Mouse (Mus musculus) erythroblast, embryonic 14.5 days (primary cell): ENCODE data around the gene Dmxl2. TPM values are rescaled to one million over a fixed set of nuclear protein-coding genes. Genes with fewer than 3 reads are reported as not detected.

Experiments used
- H3K27me3 ChIP-seq: 2 replicates; pipeline ENCODE4 v1.6.1; 2012; ENCODE audit warnings: inconsistent platforms; ENCODE audit not compliant: control insufficient read depth
- H3K36me3 ChIP-seq: 2 replicates; pipeline ENCODE4 v1.6.1; 2012; ENCODE audit warnings: mild to moderate bottlenecking, inconsistent platforms; ENCODE audit not compliant: control insufficient read depth
- H3K4me1 ChIP-seq: 2 replicates; pipeline ENCODE4 v1.6.1; 2012; ENCODE audit warnings: inconsistent platforms; ENCODE audit not compliant: control insufficient read depth
- H3K4me3 ChIP-seq: replicated peaks from 2 replicates; pipeline ENCODE3; 2012; ENCODE audit warnings: moderate library complexity, mild to moderate bottlenecking, inconsistent platforms
- H3K9me3 ChIP-seq: 2 replicates; pipeline ENCODE4 v1.6.1; 2012; ENCODE audit warnings: low read length, inconsistent platforms, mixed read lengths; ENCODE audit not compliant: control insufficient read depth
- GATA1 ChIP-seq: IDR thresholded peaks from 2 replicates; pipeline ENCODE4 v1.6.1; 2012; ENCODE audit warnings: low read length, inconsistent platforms, mixed read lengths
- TAL1 ChIP-seq: IDR thresholded peaks from 3 replicates; pipeline ENCODE4 v1.6.1; 2012; ENCODE audit warnings: low read length, inconsistent platforms, mixed read lengths
- polyA plus RNA-seq: library from polyadenylated mRNA; stranded (reverse); fragments of >175 nt; gene quantifications from 2 replicates; pipeline ENCODE4 v1.2.3, GENCODE M21; 2012

The Dmxl2 gene
- polyA plus RNA-seq, 1 experiment, result 0.02 TPM

DNA sequence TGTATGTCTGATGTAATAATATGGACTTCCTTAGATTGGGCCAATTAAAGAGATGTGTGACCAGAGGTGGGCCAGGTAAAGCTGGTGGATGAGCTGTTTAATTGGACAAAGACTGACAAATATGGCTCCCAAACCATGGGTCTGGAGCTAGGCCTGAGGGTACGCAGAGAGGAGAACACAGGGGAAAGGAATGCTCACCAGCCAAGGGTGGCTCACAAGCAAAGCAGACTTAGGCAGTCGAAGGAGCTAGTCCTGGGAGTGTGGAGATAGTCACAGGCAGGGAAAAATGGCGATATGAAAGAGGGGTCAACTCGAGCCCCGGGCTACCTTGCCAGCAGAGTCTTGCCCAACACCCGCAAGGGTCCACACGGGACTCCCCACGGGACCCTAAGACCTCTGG, 144.7 kb downstream of the Dmxl2 start:
- Histone ChIP-seq H3K4me1 (no peaks in the 10 kb centered on the region), H3K27me3 (no peaks in the 10 kb centered on the region), H3K9me3 (no peaks in the 10 kb centered on the region), H3K36me3 (no peaks in the 10 kb centered on the region), H3K4me3 (no peak overlapping the region)
- TF ChIP-seq TAL1 (no peak), GATA1 (no peak)

DNA sequence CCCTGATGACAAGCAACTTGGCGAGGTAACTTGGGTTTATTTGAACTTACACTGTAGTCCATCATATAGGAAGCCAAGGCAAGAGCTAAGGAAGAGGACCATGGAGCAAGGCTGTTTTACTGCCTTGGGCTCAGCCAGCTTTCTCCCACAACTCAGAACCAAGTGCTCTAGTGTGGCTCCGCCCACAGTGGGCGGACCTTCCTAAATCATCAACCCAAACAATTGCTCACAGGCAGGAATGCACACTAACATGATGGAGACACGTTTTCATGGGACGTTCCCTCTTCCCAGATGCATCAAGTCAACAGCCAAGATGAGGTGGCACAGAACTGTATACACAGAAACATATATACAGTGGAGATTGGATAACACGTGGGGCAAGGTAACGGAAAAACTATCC, 159.4 kb downstream of the Dmxl2 start:
- H3K36me3 ChIP-seq, result no peaks in the 10 kb centered on the region
- H3K27me3 ChIP-seq, result no peaks in the 10 kb centered on the region
- no peaks in the 10 kb centered on the region for H3K9me3 ChIP-seq
- H3K4me1 ChIP-seq, result no peaks in the 10 kb centered on the region
- no peak for TF ChIP-seq GATA1
- TF ChIP-seq TAL1, result no peak
- no peak overlapping the region for H3K4me3 ChIP-seq

DNA sequence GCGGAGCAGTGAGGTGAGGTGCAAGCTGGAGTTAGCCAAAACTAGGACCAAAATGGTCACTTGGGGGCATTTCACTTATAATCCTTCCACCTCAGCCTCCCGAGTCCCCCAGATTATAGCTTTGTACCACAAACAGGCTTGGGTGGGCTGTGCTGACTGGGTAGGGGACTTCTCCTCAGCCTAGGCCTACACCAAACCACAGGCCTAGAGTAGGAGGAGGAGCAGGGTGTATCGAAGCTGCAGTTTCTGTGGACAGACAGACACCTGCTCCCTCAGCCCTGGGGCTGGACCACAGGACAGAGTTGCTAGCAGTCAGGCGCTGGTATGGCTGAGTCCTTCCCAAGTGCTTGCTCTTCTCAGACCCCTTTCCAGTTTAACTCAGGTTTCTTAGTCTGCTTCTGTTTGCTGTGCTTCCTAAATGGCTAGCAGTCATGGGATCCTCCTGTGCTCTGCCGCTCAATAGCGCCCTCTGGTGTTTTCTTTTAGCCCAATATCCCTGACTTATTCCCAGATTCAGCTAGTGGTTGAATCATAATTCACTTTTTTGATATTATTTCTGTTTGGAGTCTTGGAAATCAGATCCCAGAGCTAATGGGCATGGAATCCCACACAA, 164.8 kb downstream of the Dmxl2 start:
- H3K27me3 ChIP-seq, result no peaks in the 10 kb centered on the region
- no peak overlapping the region for H3K4me3 ChIP-seq
- H3K4me1 ChIP-seq, result no peaks in the 10 kb centered on the region
- no peak for TF ChIP-seq TAL1
- no peak for TF ChIP-seq GATA1
- no peaks in the 10 kb centered on the region for H3K36me3 ChIP-seq
- H3K9me3 ChIP-seq, result no peaks in the 10 kb centered on the region

DNA sequence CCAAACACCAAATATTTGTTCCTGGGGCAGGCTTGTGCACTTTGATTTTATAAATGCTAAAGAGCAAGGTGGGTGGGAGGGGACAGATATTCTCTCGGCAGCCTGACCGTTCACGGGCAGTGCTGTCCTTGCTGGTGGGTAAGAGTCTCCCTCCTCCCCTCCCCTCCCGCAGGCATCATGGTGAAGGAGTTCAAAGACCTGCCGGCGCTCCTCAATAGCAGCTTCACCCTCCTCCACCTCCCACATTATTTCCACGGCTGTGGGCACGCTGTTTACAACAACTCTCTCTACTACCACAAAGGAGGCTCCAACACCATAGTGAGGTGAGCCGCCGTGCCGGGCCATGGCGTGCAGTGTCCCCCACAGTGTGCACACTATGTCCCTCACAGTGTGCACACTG, 165.8 kb downstream of the Dmxl2 start:
- H3K27me3 ChIP-seq, result no peaks in the 10 kb centered on the region
- no peaks in the 10 kb centered on the region for H3K4me1 ChIP-seq
- no peaks in the 10 kb centered on the region for H3K9me3 ChIP-seq
- no peaks in the 10 kb centered on the region for H3K36me3 ChIP-seq
- TF ChIP-seq GATA1, result no peak
- TF ChIP-seq TAL1, result no peak
- H3K4me3 ChIP-seq, result no peak overlapping the region

DNA sequence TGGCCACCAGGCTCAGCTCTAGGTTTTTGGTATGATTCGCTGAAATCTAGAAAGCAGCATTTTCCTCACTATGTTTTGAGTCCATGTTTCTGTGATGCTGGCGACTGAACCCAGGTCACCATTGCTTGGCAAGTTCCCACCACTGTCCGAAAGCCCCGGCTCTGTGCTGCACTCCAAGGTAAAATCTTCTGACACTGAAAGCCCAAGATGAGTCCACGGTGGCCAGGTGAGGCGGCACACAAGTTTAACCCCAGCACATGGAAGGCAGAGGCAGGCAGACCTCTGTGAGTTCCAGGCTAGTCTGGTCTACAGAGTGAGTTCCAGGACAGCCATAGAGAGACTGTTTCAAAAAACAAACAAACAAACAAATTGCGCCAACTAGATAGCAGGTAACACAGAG, 172.2 kb downstream of the Dmxl2 start:
- Histone ChIP-seq H3K36me3 (no peaks in the 10 kb centered on the region), H3K4me3 (no peak overlapping the region), H3K9me3 (no peaks in the 10 kb centered on the region), H3K27me3 (no peaks in the 10 kb centered on the region), H3K4me1 (no peaks in the 10 kb centered on the region)
- TF ChIP-seq TAL1 (no peak), GATA1 (no peak)

DNA sequence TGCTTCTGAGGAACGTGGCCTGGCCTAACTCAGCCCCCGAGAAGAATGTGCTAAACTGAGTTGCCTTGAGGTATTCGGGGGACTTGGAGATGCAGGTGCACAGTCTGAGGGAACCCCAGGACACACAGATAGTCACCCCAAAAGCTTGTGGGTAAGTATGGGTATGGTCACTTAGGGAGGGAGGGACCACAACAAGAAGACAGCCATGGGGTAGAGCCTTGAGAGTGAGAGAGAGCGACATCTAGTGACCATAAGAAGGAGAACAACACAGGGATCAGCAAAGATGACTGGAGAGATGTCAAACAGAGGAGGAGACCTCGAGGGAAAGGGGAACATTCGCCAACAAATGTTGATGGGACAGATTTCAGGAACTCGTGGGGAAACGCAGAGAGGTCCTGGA, 178.0 kb downstream of the Dmxl2 start:
- TF ChIP-seq GATA1 (no peak), TAL1 (no peak)
- Histone ChIP-seq H3K36me3 (no peaks in the 10 kb centered on the region), H3K4me3 (no peak overlapping the region), H3K4me1 (no peaks in the 10 kb centered on the region), H3K9me3 (no peaks in the 10 kb centered on the region), H3K27me3 (no peaks in the 10 kb centered on the region)

DNA sequence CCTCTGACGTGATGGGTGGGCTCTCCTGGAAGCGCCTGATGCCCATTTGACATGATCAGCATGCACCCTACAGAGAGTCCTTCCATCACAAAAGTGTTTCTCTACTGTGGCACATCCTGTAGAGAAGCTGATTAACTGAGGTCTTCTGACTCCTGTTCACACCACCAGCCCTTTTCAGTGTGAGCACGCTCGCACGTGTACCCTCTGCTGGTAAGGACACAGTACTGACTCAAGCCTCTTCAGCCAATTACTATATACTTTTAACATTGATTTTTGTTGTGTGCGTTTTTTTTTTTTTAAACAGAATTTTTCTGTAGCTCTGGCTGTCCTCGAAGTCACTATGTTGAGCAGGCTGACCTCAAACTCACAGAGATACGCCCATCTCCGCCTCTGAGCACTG, 185.1 kb downstream of the Dmxl2 start:
- Histone ChIP-seq H3K4me3 (no peak overlapping the region), H3K4me1 (no peaks in the 10 kb centered on the region), H3K9me3 (no peaks in the 10 kb centered on the region), H3K27me3 (no peaks in the 10 kb centered on the region), H3K36me3 (no peaks in the 10 kb centered on the region)
- no peak for TF ChIP-seq TAL1
- no peak for TF ChIP-seq GATA1

Other genes starting within 250 kb of the Dmxl2 start
- 0.02 and 0.03 TPM in 2 replicates for gene Cyp19a1, start 233.5 kb downstream of the Dmxl2 start, polyA plus RNA-seq
- gene Gldn, start 215.1 kb downstream of the Dmxl2 start, polyA plus RNA-seq, result not detected in 2 replicates
- gene Sh2d7, start 37.4 kb upstream of the Dmxl2 start, polyA plus RNA-seq, result not detected in 2 replicates
- 0.04 and 0.08 TPM in 2 replicates for gene Cib2, start 58.6 kb upstream of the Dmxl2 start, polyA plus RNA-seq
- gene Idh3a, start 84.7 kb upstream of the Dmxl2 start, polyA plus RNA-seq, result 0.99 and 1.1 TPM in 2 replicates
- gene Acsbg1, start 160.2 kb upstream of the Dmxl2 start, polyA plus RNA-seq, result not detected in 2 replicates
- 7.7 and 8.4 TPM in 2 replicates for gene Dnaja4, start 197.2 kb upstream of the Dmxl2 start, polyA plus RNA-seq
- gene Wdr61, start 232.9 kb upstream of the Dmxl2 start, polyA plus RNA-seq, result 1.2 and 2.7 TPM in 2 replicates